25 mouse cellular contexts compared by ENCODE assay signal in genomic region chr19:22456935-22457334, GRCm38 (mm10).
DNase-seq lines count a peak whose midpoint lies in the region; ATAC-seq and TF ChIP-seq lines count a peak whose summit lies in the region.
"Had no signal": no experiment of that assay in that cellular context is flagged by ENCODE, and none has a peak within 500 bp of the region (broad histone marks: within the 10 kb centered on the region; RNA-seq: fewer than 3 reads in every experiment).

No protein-coding gene starts in this region.

- no peaks in the 10 kb centered on the region for H3K27me3 ChIP-seq in kidney, adult 2 months (replicated peaks; ENCODE audit: control insufficient read depth, insufficient read depth, low read length)
- H3K27me3 ChIP-seq: CH12.LX; embryonic facial prominence, embryonic 12.5 days; forebrain, embryonic 13.5 days; forebrain, embryonic 15.5 days had no signal

- no peak for TF ChIP-seq POLR2A in kidney, adult 2 months (IDR thresholded peaks at IDR 0.05; ENCODE audit: low read depth, low read length)

- no peak overlapping the region for H3K4me3 ChIP-seq in kidney, adult 2 months (ENCODE audit: insufficient read depth, low read depth, low read length)
- H3K4me3 ChIP-seq: embryonic facial prominence, embryonic 10.5 days; embryonic facial prominence, embryonic 12.5 days; forebrain, embryonic 13.5 days; forebrain, embryonic 15.5 days had no signal

- H3K4me1 ChIP-seq in kidney, adult 2 months (ENCODE audit: control insufficient read depth, insufficient read depth, low read length), result no peaks in the 10 kb centered on the region
- H3K4me1 ChIP-seq: embryonic facial prominence, embryonic 10.5 days; embryonic facial prominence, embryonic 12.5 days; forebrain, embryonic 13.5 days; forebrain, embryonic 15.5 days had no signal

- TF ChIP-seq CTCF in kidney, adult 2 months (conservative IDR thresholded peaks at IDR 0.05; ENCODE audit: insufficient read depth, insufficient read length, low read depth, low read length), result no peak

- H3K27ac ChIP-seq in kidney, adult 2 months (ENCODE audit: insufficient read depth, low read depth, low read length), result no peak overlapping the region
- H3K27ac ChIP-seq: embryonic facial prominence, embryonic 10.5 days; embryonic facial prominence, embryonic 12.5 days; forebrain, embryonic 13.5 days; forebrain, embryonic 15.5 days had no signal

- ATAC-seq in frontal cortex, adult (ENCODE audit: low TSS enrichment), result peak; percentile 84
- ATAC-seq: activated CD4-positive, CD25-positive, alpha-beta regulatory T cell, adult 4 months; CD4-positive, CD25-positive, alpha-beta regulatory T cell, adult 4 months; forebrain, embryonic 13.5 days; forebrain, embryonic 15.5 days; forebrain, postnatal 0 days; Patski had no signal

- 74% methylated on average over 2 of the region's 2 CpGs for WGBS in kidney, adult 2 months

- no peak for DNase-seq in frontal cortex, adult 2 months (ENCODE audit: extremely low spot score in 1 of 2, low spot score in 1 of 2)
- peak; percentile 1 for DNase-seq in kidney, adult 9 months
- DNase-seq in kidney, adult 2 months, result no peak
- peak; percentile 59 for DNase-seq in brain, adult 2 months (ENCODE audit: low read depth, low spot score)
- DNase-seq in urinary bladder, adult 18-20 months (ENCODE audit: low spot score in 2 of 2), result no peak
- DNase-seq: adrenal gland, adult 8-10 months; adrenal gland, postnatal 14 days; adrenal gland, postnatal 36 days; B cell, adult 2 months; cerebellum, adult 11 months; cerebellum, adult 8-10 months; cerebellum, adult 9-11 months; cerebellum, postnatal 14 days; cerebellum, postnatal 36 days; forebrain, postnatal 0 days had no signal

- H3K36me3 ChIP-seq in kidney, adult 2 months (ENCODE audit: control insufficient read depth, insufficient read depth, low read length), result no peaks in the 10 kb centered on the region
- H3K36me3 ChIP-seq: embryonic facial prominence, embryonic 10.5 days; embryonic facial prominence, embryonic 12.5 days; forebrain, embryonic 15.5 days; G1E had no signal

Comparison
In these comparisons a context has a peak if more than half of its experiments do, and no peak if none do; other contexts are left out.
1. DNase-seq: peak in kidney, adult 9 months (single experiment) and brain, adult 2 months (single experiment); none in frontal cortex, adult 2 months (0 of 2), kidney, adult 2 months (single experiment) and urinary bladder, adult 18-20 months (0 of 2).